Mouse (Mus musculus) monocyte, adult 5-6 weeks (primary cell): ENCODE measurements around the gene Hdgf. TPM values are rescaled to one million over a fixed set of nuclear protein-coding genes. Genes with fewer than 3 reads are reported as not detected.
"Not testable (repeated sequence)": the region's sequence is repeated elsewhere in the genome, so short reads cannot be mapped to it uniquely, and the experiment has no call there.

Experiments
- ATAC-seq: fragments of 153-309, 156-312 bp; replicated peaks from 2 replicates; pipeline ENCODE4 v1.8.0; 2017; ENCODE audit warnings: mild to moderate bottlenecking; ENCODE audit not compliant: low TSS enrichment, insufficient number of reproducible peaks, severe bottlenecking, poor library complexity, low FRiP score
- total RNA-seq: library from RNA; stranded (forward); fragments of 200-1000, 200-491, 200-594 nt; gene quantifications from 3 replicates; pipeline ENCODE4 v1.2.3, GENCODE M21; 2017

The Hdgf gene
- 64.5 to 128 TPM (median 77.2 TPM) in 3 replicates for total RNA-seq

- ATAC-seq, result peak; percentile 81
Observed at GRCm38 (mm10) chr3:87905880-87906485, at the start of gene Hdgf. Hdgf (plus strand) TSS chr3:87906321.

DNA sequence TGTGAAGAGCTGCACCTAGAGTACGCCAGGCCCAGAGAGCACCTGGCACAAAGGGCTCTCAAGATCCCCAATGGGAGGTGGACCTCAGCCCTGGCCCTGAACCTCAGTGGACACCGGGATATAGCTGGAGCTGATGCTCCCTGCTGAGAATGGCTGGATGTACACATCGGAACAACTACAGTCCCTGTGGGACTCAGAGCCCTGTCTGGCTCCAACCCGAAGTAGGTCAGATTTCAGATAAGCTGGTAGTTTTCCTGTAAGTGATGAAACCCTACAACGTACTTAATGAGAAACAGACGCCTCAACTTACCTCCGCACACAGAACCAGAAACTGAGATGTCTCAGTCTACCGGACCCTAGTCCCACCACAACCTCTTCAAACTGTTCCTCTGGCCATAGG is 48.5 kb upstream of the Hdgf start:
- ATAC-seq, result no peak

DNA sequence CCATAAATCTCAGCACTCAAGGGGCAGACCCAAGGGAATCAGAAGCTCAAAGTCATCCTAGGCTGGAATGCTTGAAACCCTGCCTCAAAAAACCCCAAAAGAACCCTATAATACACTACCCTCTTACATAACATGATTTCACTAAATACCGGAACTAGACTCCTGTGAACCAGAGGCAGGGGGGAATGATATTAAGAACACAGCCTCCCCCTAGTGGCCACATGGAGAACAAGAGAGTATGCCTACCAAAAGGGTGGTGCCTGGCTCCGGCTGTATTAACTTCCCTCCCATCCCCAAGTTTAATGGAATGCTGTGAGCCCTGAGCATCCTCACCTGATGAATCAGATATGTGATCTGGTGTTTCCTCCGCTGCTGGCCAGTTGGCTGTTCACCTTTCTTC is 46.3 kb upstream of the Hdgf start:
- ATAC-seq, result peak; percentile 77

GRCm38 (mm10) chr3:87864111-87864510 is 42.0 kb upstream of the Hdgf start:
- not testable (repeated sequence) for ATAC-seq

DNA sequence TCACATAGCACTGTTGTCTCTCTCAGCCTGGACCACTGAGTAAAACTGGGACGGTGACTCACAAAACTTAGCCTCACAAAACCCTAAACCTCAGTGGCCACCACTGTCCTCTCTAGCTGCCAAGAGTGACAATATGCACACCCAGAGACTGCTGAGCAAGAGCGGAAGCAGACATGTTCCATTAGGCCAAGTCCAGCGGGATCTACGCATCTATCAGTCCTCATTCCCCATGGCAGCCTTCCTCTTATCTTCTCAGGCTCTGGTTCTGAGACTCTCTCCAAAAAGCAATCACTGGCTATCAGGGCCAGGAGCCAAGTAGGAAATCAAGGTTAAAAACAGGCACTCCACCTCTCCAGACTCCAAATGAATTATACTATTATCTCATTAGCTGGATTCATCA is 28.4 kb upstream of the Hdgf start:
- ATAC-seq, result no peak

GRCm38 (mm10) chr3:87884291-87884690 is 21.8 kb upstream of the Hdgf start:
- no peak for ATAC-seq

GRCm38 (mm10) chr3:87884708-87885251 is 21.3 kb upstream of the Hdgf start:
- no peak for ATAC-seq

DNA sequence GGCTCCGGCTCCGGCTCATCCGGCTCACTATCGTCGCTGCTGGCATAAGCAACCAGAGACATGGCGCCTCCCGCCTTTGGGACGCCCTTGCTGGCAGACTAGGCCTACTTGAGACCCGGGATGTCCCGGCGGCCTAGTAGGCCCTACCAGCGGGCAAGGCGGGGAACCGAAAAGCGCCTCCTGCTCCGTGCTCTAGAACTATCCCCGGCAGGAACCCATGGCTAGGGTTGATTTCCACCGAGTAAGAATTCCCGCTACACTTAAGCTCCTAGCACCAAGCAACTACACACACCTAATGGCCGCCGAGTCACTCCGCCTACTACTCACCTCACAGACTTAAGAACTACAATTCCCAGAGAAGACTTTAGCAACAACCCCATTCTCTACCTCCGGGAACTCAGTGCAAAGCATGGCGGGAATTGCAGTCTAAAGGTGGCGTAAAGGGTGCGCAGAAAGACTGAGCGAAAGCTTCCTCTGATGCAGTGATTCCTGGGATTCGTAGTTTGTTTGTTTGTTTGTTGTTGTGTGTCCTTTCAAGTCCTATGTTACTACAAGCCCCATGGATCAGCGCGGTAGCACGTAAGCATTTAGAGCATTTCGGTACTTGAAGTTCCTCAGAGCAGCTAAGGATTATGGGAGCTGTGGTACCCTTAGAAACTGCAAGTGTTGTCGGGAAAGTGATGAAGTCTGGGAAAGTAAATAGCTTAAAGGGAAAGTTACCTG is 20.7 kb upstream of the Hdgf start, which contains the start of gene Prcc:
Prcc (minus strand) TSS at position 328 of the 723 bp plus-strand sequence.
- peak; percentile 97 for ATAC-seq

- no peak for ATAC-seq
Observed at GRCm38 (mm10) chr3:87886004-87886365, 20.1 kb upstream of the Hdgf start.

DNA sequence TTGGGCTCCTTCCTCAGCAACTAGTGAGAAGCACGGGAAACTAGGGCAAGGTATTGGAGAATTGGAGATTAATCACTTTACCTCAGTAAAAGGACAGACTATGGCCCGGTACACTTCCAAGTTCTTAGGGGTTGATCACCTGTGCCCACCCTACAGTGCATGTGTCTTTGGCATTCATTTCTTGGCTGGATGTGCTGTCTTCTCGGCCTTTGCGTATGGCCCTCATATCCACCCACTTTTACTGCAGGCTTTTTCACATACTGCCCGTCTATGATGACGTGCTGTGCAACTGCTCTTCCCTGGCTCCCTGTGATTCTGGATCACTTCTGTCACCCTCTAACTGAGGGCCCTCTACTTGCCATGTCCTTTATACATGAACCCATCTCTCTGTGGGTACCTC is 19.7 kb upstream of the Hdgf start:
- ATAC-seq, result no peak

DNA sequence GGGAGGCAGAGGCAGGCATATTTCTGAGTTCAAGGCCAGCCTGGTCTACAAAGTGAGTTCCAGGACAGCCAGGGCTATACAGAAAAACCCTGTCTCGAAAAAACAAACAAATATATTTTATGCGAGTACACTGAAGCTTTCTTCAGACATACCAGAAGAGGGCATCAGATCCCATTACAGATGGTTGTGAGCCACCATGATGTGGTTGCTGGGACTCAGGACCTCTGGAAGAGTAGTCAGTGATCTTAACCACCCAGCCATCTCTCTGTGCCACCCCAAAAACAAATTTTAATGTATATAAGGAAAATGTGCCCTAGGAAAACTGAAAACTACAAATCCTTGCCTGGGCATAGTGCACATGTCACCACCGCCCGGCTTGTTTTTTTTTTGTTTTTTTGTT is 18.7 kb upstream of the Hdgf start:
- not testable (repeated sequence) for ATAC-seq

DNA sequence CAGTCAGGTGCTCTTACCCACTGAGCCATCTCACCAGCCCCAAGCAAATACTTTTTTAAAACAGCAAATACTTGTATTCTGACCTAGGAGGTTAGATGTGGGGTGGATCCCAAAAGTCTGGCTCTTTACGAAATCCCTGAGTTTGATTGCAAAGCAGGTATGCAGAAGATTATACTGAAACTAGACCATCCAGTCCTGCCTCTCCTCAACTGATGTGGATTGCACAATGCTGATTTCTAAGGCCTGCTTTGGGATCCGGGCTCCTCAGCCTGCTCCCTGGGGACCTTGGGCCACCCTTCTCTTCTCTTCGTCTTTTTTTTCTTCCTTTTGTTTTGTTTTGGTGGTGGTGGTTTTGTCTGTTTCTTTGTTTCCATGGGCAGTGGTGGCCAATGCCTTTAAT is 14.6 kb upstream of the Hdgf start:
- ATAC-seq, result no peak

- no peak for ATAC-seq
Observed at GRCm38 (mm10) chr3:87893367-87893905, 12.7 kb upstream of the Hdgf start.

DNA sequence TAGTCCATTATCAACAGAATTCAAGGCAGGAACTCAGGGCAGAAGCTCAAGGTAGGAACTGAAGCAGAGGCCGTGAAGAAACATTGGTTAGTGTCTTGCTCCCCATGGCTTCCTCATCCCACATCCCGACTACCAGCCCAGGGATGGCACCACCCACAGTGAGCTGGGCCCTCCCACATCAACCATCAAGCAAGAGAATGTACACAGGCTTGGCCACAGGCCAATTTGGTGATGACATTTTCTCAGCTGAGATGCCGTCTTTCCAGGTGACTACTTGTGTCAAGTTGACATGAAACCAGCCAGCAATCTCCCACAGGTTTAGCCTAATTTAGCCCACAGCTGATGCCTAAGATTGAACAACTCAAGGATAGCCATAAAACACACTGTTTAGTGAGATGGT is 6.9 kb upstream of the Hdgf start:
- no peak for ATAC-seq

DNA sequence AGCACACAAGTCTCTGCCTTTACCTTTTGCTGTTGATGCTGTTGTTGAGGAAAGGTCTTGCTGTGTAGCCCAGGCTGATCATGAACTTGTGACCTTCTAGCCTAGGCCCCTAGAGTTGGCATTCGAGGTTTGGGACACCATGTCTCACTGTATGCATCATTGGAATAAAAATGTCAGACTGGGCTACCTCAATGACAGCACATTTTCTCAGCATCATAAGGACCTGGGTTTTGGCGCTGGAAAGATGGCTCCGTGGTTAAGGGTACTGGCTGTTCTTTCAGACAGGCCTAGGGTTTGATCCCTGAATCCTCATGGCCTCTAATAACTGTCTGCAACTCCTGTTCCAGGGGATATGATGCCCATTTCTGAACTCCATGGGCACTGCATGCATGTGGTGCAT is 6.3 kb upstream of the Hdgf start:
- no peak for ATAC-seq

- ATAC-seq, result no peak
Observed at GRCm38 (mm10) chr3:87901036-87901624, 5.0 kb upstream of the Hdgf start.

GRCm38 (mm10) chr3:87901959-87902358 is 4.2 kb upstream of the Hdgf start:
- not testable (repeated sequence) for ATAC-seq

DNA sequence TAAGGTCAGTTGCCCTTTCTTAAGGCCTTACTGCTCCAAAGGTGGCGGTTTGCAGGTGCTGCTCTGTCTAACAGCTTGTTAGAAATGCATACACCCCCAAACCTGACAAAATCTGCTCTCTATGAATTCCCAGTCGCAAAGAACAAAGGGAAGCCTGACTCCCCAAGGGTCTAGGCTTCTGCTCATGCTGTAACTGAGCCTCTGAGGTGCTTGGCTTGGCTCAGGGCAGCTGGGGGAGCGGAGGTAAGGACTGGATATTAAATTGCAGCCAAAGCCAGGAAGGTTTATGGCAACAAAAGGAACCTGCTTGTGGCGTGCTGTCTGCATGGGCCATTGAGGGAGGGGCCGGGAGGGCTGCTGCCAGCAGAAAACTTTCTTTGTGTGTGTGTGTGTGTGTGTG is 2.3 kb upstream of the Hdgf start:
- ATAC-seq, result no peak

GRCm38 (mm10) chr3:87906601-87906980 is 470 bp downstream of the Hdgf start:
- ATAC-seq, result no peak
